Mouse (Mus musculus) urinary bladder, postnatal 10 days (tissue): ENCODE measurements around the gene Dis3l.
A peak's percentile ranks its signal among the peaks of the same experiment; 100 is the strongest.

Experiments used
- DNase-seq: peaks from one replicate; pipeline ENCODE4 v3.0.0; 2022; ENCODE audit warnings: low spot score

The Dis3l gene

GRCm38 (mm10) chr9:64341254-64341566, at the start of gene Dis3l:
Gene Dis3l, minus strand, starts transcription at chr9:64341288.
- DNase-seq = peak; percentile 14

GRCm38 (mm10) chr9:64389576-64390292, 48.6 kb upstream of the Dis3l start:
- DNase-seq = no peak

- DNase-seq = no peak
These were observed 45.6 kb upstream of the Dis3l start for GRCm38 (mm10) chr9:64386466-64387211.

- no peak for DNase-seq
These were observed 44.7 kb upstream of the Dis3l start, which contains the start of gene Megf11 for GRCm38 (mm10) chr9:64385511-64386465. Gene Megf11, plus strand, starts transcription at chr9:64385626.

- no peak for DNase-seq
These were observed 42.1 kb upstream of the Dis3l start for GRCm38 (mm10) chr9:64383021-64383788.

- no peak for DNase-seq
These were observed 35.3 kb upstream of the Dis3l start for GRCm38 (mm10) chr9:64376380-64376779.

- no peak for DNase-seq
These were observed 30.3 kb upstream of the Dis3l start for GRCm38 (mm10) chr9:64371305-64371819.

- DNase-seq = no peak
These were observed 28.8 kb upstream of the Dis3l start for GRCm38 (mm10) chr9:64369871-64370270.

GRCm38 (mm10) chr9:64361231-64361950, 20.3 kb upstream of the Dis3l start:
- DNase-seq = no peak

GRCm38 (mm10) chr9:64355627-64356026, 14.5 kb upstream of the Dis3l start:
- DNase-seq = no peak

GRCm38 (mm10) chr9:64351191-64351590, 10.1 kb upstream of the Dis3l start:
- DNase-seq = no peak

GRCm38 (mm10) chr9:64349490-64349889, 8.4 kb upstream of the Dis3l start:
- DNase-seq = no peak

- no peak for DNase-seq
These were observed 6.3 kb upstream of the Dis3l start for GRCm38 (mm10) chr9:64347377-64347776.

GRCm38 (mm10) chr9:64345931-64346330, 4.8 kb upstream of the Dis3l start:
- DNase-seq = no peak

GRCm38 (mm10) chr9:64343656-64344055, 2.6 kb upstream of the Dis3l start:
- no peak for DNase-seq

- no peak for DNase-seq
These were observed 583 bp upstream of the Dis3l start for GRCm38 (mm10) chr9:64341671-64342070.

- DNase-seq = peak; percentile 22
These were observed 486 bp downstream of the Dis3l start for GRCm38 (mm10) chr9:64340351-64341253.

- DNase-seq = no peak
These were observed 1.7 kb downstream of the Dis3l start for GRCm38 (mm10) chr9:64339361-64339760.

- no peak for DNase-seq
These were observed 5.3 kb downstream of the Dis3l start for GRCm38 (mm10) chr9:64335825-64336224.

GRCm38 (mm10) chr9:64323976-64324375, 17.1 kb downstream of the Dis3l start:
- no peak for DNase-seq
